Mouse (Mus musculus) MEL (cell line): ENCODE measurements around the gene Lasp1. TPM values are rescaled to one million over a fixed set of nuclear protein-coding genes. Genes with fewer than 3 reads are reported as not detected.

ENCODE experiments used
- DNase-seq: peaks from one replicate; pipeline ENCODE4 v3.0.0; 2011; ENCODE audit warnings: low read depth, low spot score
- H3K27ac ChIP-seq: 2 replicates; pipeline ENCODE4 v1.5.1; 2012; ENCODE audit warnings: low read depth, mild to moderate bottlenecking, control low read depth, low read length, moderate library complexity; ENCODE audit not compliant: control insufficient read depth
- H3K27me3 ChIP-seq, 2 experiments: fragments of 150-350 bp in 1 of 2; sonication (generic) in 1 of 2; 2 replicates each; pipeline ENCODE4 v1.6.1; 2012; ENCODE audit warnings: low read length in 2 of 2, mild to moderate bottlenecking in 2 of 2, improper control_type of control experiment in 1 of 2, moderate library complexity in 1 of 2; ENCODE audit not compliant: insufficient read depth in 2 of 2, control insufficient read depth in 1 of 2
- H3K36me3 ChIP-seq, 2 experiments: 2 replicates each; pipeline ENCODE4 v1.6.1; 2012 to 2014; ENCODE audit warnings: low read length in 2 of 2, improper control_type of control experiment in 1 of 2, inconsistent platforms in 1 of 2, mild to moderate bottlenecking in 1 of 2; ENCODE audit not compliant: insufficient read depth in 2 of 2, control insufficient read depth in 1 of 2
- H3K4me1 ChIP-seq, 2 experiments: fragments of 150-350 bp in 1 of 2; sonication (generic) in 1 of 2; 2 replicates each; pipeline ENCODE4 v1.6.1; 2012; ENCODE audit warnings: low read length in 2 of 2, improper control_type of control experiment in 1 of 2, mild to moderate bottlenecking in 1 of 2; ENCODE audit not compliant: insufficient read depth in 2 of 2, control insufficient read depth in 1 of 2
- H3K4me3 ChIP-seq, 2 experiments: fragments of 150-350 bp in 1 of 2; sonication (generic) in 1 of 2; 2 replicates each; pipeline ENCODE4 v1.5.1; 2012; ENCODE audit warnings: low read depth in 2 of 2, low read length in 2 of 2, mild to moderate bottlenecking in 2 of 2, moderate library complexity in 2 of 2, control low read depth in 1 of 2, improper control_type of control experiment in 1 of 2; ENCODE audit not compliant: control insufficient read depth in 1 of 2, insufficient read depth in 1 of 2
- H3K79me2 ChIP-seq: 2 replicates; pipeline ENCODE4 v1.6.1; 2012; ENCODE audit warnings: mild to moderate bottlenecking, low read length, moderate library complexity; ENCODE audit not compliant: control insufficient read depth, poor library complexity, insufficient read depth
- H3K9ac ChIP-seq: 2 replicates; pipeline ENCODE4 v1.6.1; 2012; ENCODE audit warnings: low read depth, mild to moderate bottlenecking, control low read depth, low read length, moderate library complexity; ENCODE audit not compliant: control insufficient read depth, poor library complexity, severe bottlenecking
- H3K9me3 ChIP-seq: fragments of 150-350 bp; sonication (generic); replicated peaks from 2 replicates; pipeline ENCODE4 v1.6.1; 2012; ENCODE audit warnings: mild to moderate bottlenecking, low read length, improper control_type of control experiment, moderate library complexity; ENCODE audit not compliant: insufficient read depth
- BHLHE40 ChIP-seq: IDR thresholded peaks from 2 replicates; pipeline ENCODE4 v1.6.1; 2012; ENCODE audit warnings: low read depth, mild to moderate bottlenecking, inconsistent platforms, low read length, improper control_type of control experiment, borderline replicate concordance
- CHD1 ChIP-seq: IDR thresholded peaks from 2 replicates; pipeline ENCODE4 v1.6.1; 2012; ENCODE audit warnings: low read depth, mild to moderate bottlenecking, inconsistent platforms, low read length, improper control_type of control experiment
- CTCF ChIP-seq, 3 experiments: IDR thresholded peaks in 2 of 3; conservative IDR thresholded peaks in 1 of 3; 2 replicates each; pipeline ENCODE4 v1.5.1; 2011 to 2012; ENCODE audit warnings: low read length in 3 of 3, low read depth in 2 of 3, mild to moderate bottlenecking in 2 of 3, improper control_type of control experiment in 1 of 3, inconsistent platforms in 1 of 3, mixed read lengths in 1 of 3, moderate library complexity in 1 of 3; ENCODE audit not compliant: control insufficient read depth in 1 of 3, insufficient read depth in 1 of 3, poor library complexity in 1 of 3, severe bottlenecking in 1 of 3
- E2F4 ChIP-seq: IDR thresholded peaks from 2 replicates; pipeline ENCODE4 v1.6.1; 2011; ENCODE audit warnings: low read depth, low read length, improper control_type of control experiment, borderline replicate concordance
- EP300 ChIP-seq, 2 experiments: IDR thresholded peaks; 2 replicates each; pipeline ENCODE4 v1.6.1; 2011; ENCODE audit warnings: improper control_type of control experiment in 2 of 2, low read length in 2 of 2, low read depth in 1 of 2, mild to moderate bottlenecking in 1 of 2
- ETS1 ChIP-seq: IDR thresholded peaks from 2 replicates; pipeline ENCODE4 v1.6.1; 2012; ENCODE audit warnings: low read depth, mild to moderate bottlenecking, inconsistent platforms, low read length, improper control_type of control experiment, moderate library complexity
- GABPA ChIP-seq: IDR thresholded peaks from 2 replicates; pipeline ENCODE4 v1.6.1; 2012; ENCODE audit warnings: low read depth, mild to moderate bottlenecking, inconsistent platforms, low read length, improper control_type of control experiment, moderate library complexity
- HCFC1 ChIP-seq: IDR thresholded peaks from 2 replicates; pipeline ENCODE4 v1.6.1; 2012; ENCODE audit warnings: low read depth, mild to moderate bottlenecking, inconsistent platforms, low read length, improper control_type of control experiment, moderate library complexity
- KAT2A ChIP-seq: conservative IDR thresholded peaks from 2 replicates; pipeline ENCODE4 v1.6.1; 2012; ENCODE audit warnings: low read depth, low read length, improper control_type of control experiment, inconsistent platforms
- MAZ ChIP-seq: IDR thresholded peaks from 2 replicates; pipeline ENCODE4 v1.6.1; 2012; ENCODE audit warnings: low read depth, mild to moderate bottlenecking, inconsistent platforms, low read length, improper control_type of control experiment
- MEF2A ChIP-seq: IDR thresholded peaks from 2 replicates; pipeline ENCODE4 v1.6.1; 2014; ENCODE audit warnings: low read depth, mild to moderate bottlenecking, inconsistent platforms, low read length, improper control_type of control experiment; ENCODE audit not compliant: poor library complexity, insufficient replicate concordance, severe bottlenecking; ENCODE audit errors: extremely low read depth
- MYB ChIP-seq: IDR thresholded peaks from 2 replicates; pipeline ENCODE4 v1.6.1; 2011; ENCODE audit warnings: mild to moderate bottlenecking, low read depth, low read length, improper control_type of control experiment
- NELFE ChIP-seq: IDR thresholded peaks from 2 replicates; pipeline ENCODE4 v1.6.1; 2011; ENCODE audit warnings: low read depth, low read length, improper control_type of control experiment
- NRF1 ChIP-seq: IDR thresholded peaks from 2 replicates; pipeline ENCODE4 v1.6.1; 2014; ENCODE audit warnings: low read depth, mild to moderate bottlenecking, inconsistent platforms, low read length, improper control_type of control experiment, moderate library complexity; ENCODE audit not compliant: poor library complexity, insufficient read depth, severe bottlenecking
- POLR2A ChIP-seq, 2 experiments: IDR thresholded peaks; 2 replicates each; pipeline ENCODE4 v1.6.1; 2011 to 2012; ENCODE audit warnings: low read length in 2 of 2, mild to moderate bottlenecking in 2 of 2, control low read depth in 1 of 2, improper control_type of control experiment in 1 of 2, low read depth in 1 of 2, moderate library complexity in 1 of 2; ENCODE audit not compliant: control insufficient read depth in 1 of 2, insufficient read depth in 1 of 2, poor library complexity in 1 of 2
- POLR2AphosphoS2 ChIP-seq: IDR thresholded peaks from 2 replicates; pipeline ENCODE4 v1.6.1; 2011; ENCODE audit warnings: low read length, improper control_type of control experiment
- POLR2AphosphoS5 ChIP-seq: IDR thresholded peaks from 2 replicates; pipeline ENCODE4 v1.6.1; 2012; ENCODE audit warnings: low read depth, borderline replicate concordance, mild to moderate bottlenecking, inconsistent platforms, low read length, moderate library complexity, mixed read lengths
- RAD21 ChIP-seq: IDR thresholded peaks from 2 replicates; pipeline ENCODE4 v1.6.1; 2011; ENCODE audit warnings: mild to moderate bottlenecking, low read depth, low read length, improper control_type of control experiment
- RCOR1 ChIP-seq: IDR thresholded peaks from 2 replicates; pipeline ENCODE4 v1.6.1; 2012; ENCODE audit warnings: low read depth, mild to moderate bottlenecking, inconsistent platforms, low read length, improper control_type of control experiment
- SMC3 ChIP-seq: IDR thresholded peaks from 2 replicates; pipeline ENCODE4 v1.6.1; 2011; ENCODE audit warnings: low read depth, low read length, improper control_type of control experiment
- UBTF ChIP-seq: IDR thresholded peaks from 2 replicates; pipeline ENCODE4 v1.6.1; 2012; ENCODE audit warnings: low read depth, mild to moderate bottlenecking, inconsistent platforms, low read length, improper control_type of control experiment, moderate library complexity, borderline replicate concordance; ENCODE audit not compliant: insufficient read depth
- USF1 ChIP-seq: IDR thresholded peaks from 2 replicates; pipeline ENCODE4 v1.6.1; 2014; ENCODE audit warnings: low read depth, mild to moderate bottlenecking, inconsistent platforms, low read length, improper control_type of control experiment, moderate library complexity
- USF2 ChIP-seq, 2 experiments: IDR thresholded peaks; 2 replicates each; pipeline ENCODE4 v1.6.1; 2011 to 2012; ENCODE audit warnings: improper control_type of control experiment in 2 of 2, low read length in 2 of 2, borderline replicate concordance in 1 of 2, inconsistent platforms in 1 of 2, low read depth in 1 of 2, mild to moderate bottlenecking in 1 of 2; ENCODE audit not compliant: insufficient read depth in 1 of 2
- ZC3H11A ChIP-seq: IDR thresholded peaks from 2 replicates; pipeline ENCODE4 v1.6.1; 2012; ENCODE audit warnings: low read depth, mild to moderate bottlenecking, inconsistent platforms, low read length, improper control_type of control experiment
- ZKSCAN1 ChIP-seq: IDR thresholded peaks from 2 replicates; pipeline ENCODE4 v1.6.1; 2012; ENCODE audit warnings: low read depth, mild to moderate bottlenecking, inconsistent platforms, low read length, improper control_type of control experiment, moderate library complexity
- polyA plus RNA-seq, 2 experiments: library from polyadenylated mRNA; stranded (reverse) in 1 of 2; unstranded in 1 of 2; fragments of >175 nt in 1 of 2; fragments of >200 nt in 1 of 2; gene quantifications; 2 replicates each; pipeline versions ENCODE4 v1.2.1 to v1.2.4; 2012; ENCODE audit warnings: low replicate concordance in 2 of 2, low read depth in 1 of 2; ENCODE audit not compliant: insufficient read length in 2 of 2, insufficient read depth in 1 of 2, missing spikeins in 1 of 2
- total RNA-seq: library from RNA; depleted of rRNA; stranded (reverse); fragments of 300-350 nt; gene quantifications from 2 replicates; pipeline ENCODE4 v1.2.3, GENCODE M21; 2012

Lasp1 gene
- total and polyA plus RNA-seq, 3 experiments, result 13.3 to 38.7 TPM; not detected in 1

- H3K4me1 ChIP-seq, result peaks cover 2 to 11% of the 10 kb centered on the region in 2 experiments
- peaks cover 0 to 7% of the 10 kb centered on the region in 2 experiments; a peak in 2 of 4 replicates for H3K36me3 ChIP-seq
- no peaks in the 10 kb centered on the region for H3K9me3 ChIP-seq
- H3K27ac ChIP-seq, result no peak overlapping the region
- H3K9ac ChIP-seq, result no peak overlapping the region
- H3K4me3 ChIP-seq, result no peak overlapping the region
- TF ChIP-seq POLR2AphosphoS5 (no peak), USF2 (IDR thresholded peaks at IDR 0.05; ENCODE audit: borderline replicate concordance in 1 of 2, insufficient read depth in 1 of 2, low read depth in 1 of 2, low read length in 2 of 2) (no peak), NRF1 (no peak), UBTF (no peak), MAZ (no peak), USF1 (no peak), POLR2A (IDR thresholded peaks at IDR 0.05; ENCODE audit: control insufficient read depth in 1 of 2, insufficient read depth in 1 of 2, low read depth in 1 of 2, low read length in 2 of 2, poor library complexity in 1 of 2) (no peak), MYB (no peak), SMC3 (no peak), POLR2AphosphoS2 (no peak), BHLHE40 (no peak), CTCF (IDR thresholded peaks at IDR 0.05 in 2 of 3, conservative IDR thresholded peaks at IDR 0.05 in 1 of 3; ENCODE audit: control insufficient read depth in 1 of 3, insufficient read depth in 1 of 3, low read depth in 2 of 3, low read length in 3 of 3, poor library complexity in 1 of 3, severe bottlenecking in 1 of 3) (no peak), RAD21 (no peak), KAT2A (no peak), HCFC1 (no peak), GABPA (no peak)
- DNase-seq, result no peak
- no peaks in the 10 kb centered on the region for H3K79me2 ChIP-seq
- H3K27me3 ChIP-seq, result no peaks in the 10 kb centered on the region
Observed at GRCm38 (mm10) chr11:97812491-97812921, 13.7 kb downstream of the Lasp1 start.

- H3K36me3 ChIP-seq, result peaks cover 0 to 12% of the 10 kb centered on the region in 2 experiments; a peak in 2 of 4 replicates
- H3K4me1 ChIP-seq, result peaks cover 4 to 16% of the 10 kb centered on the region in 2 experiments
Observed at GRCm38 (mm10) chr11:97813085-97813484, 14.3 kb downstream of the Lasp1 start.

More at GRCm38 (mm10) chr11:97813085-97813484, 14.3 kb downstream of the Lasp1 start:
- H3K9ac ChIP-seq, result no peak overlapping the region
- H3K9me3 ChIP-seq, result no peaks in the 10 kb centered on the region
- DNase-seq, result no peak
- H3K79me2 ChIP-seq, result no peaks in the 10 kb centered on the region
- no peaks in the 10 kb centered on the region for H3K27me3 ChIP-seq
- no peak overlapping the region for H3K4me3 ChIP-seq
- H3K27ac ChIP-seq, result no peak overlapping the region
- TF ChIP-seq HCFC1 (no peak), CHD1 (no peak), MEF2A (no peak), UBTF (no peak), RCOR1 (no peak), NELFE (no peak), EP300 (IDR thresholded peaks at IDR 0.05; ENCODE audit: low read depth in 1 of 2, low read length in 2 of 2) (no peak), ZC3H11A (no peak), MAZ (no peak), POLR2A (IDR thresholded peaks at IDR 0.05; ENCODE audit: control insufficient read depth in 1 of 2, insufficient read depth in 1 of 2, low read depth in 1 of 2, low read length in 2 of 2, poor library complexity in 1 of 2) (no peak), ZKSCAN1 (no peak), ETS1 (no peak), E2F4 (no peak)
